Mouse (Mus musculus) heart, postnatal 0 days (tissue): ENCODE measurements around the gene 1700020N01Rik. TPM values are rescaled to one million over a fixed set of nuclear protein-coding genes. Genes with fewer than 3 reads are reported as not detected.

ENCODE experiments used
- ATAC-seq: fragments of 200-750 bp; cut with Nextera tagmentation; 2 replicates; pipeline ENCODE4 v1.8.0; 2017; ENCODE audit warnings: low read depth, moderate number of reproducible peaks, moderate library complexity; ENCODE audit not compliant: insufficient read depth
- DNase-seq: peaks from one replicate; pipeline ENCODE4 v3.0.0-alpha.2; 2016; ENCODE audit warnings: low spot score
- H3K27ac ChIP-seq: fragments of 300-500 bp; sonication (generic); 2 replicates; pipeline ENCODE4 v1.5.1; 2014; ENCODE audit warnings: low read depth, mild to moderate bottlenecking
- H3K27me3 ChIP-seq: fragments of 300-500 bp; sonication (generic); 2 replicates; pipeline ENCODE4 v1.6.1; 2014; ENCODE audit warnings: low read length, mixed read lengths; ENCODE audit not compliant: control insufficient read depth, insufficient read depth
- H3K36me3 ChIP-seq: fragments of 300-500 bp; sonication (generic); replicated peaks from 2 replicates; pipeline ENCODE4 v1.6.1; 2014; ENCODE audit warnings: low read length, mixed read lengths; ENCODE audit not compliant: control insufficient read depth, insufficient read depth
- H3K4me1 ChIP-seq: fragments of 300-500 bp; sonication (generic); 2 replicates; pipeline ENCODE4 v1.6.1; 2014; ENCODE audit warnings: antibody characterized with exemption; ENCODE audit not compliant: control insufficient read depth, insufficient read depth
- H3K4me2 ChIP-seq: fragments of 300-500 bp; sonication (generic); 2 replicates; pipeline ENCODE4 v1.6.1; 2014; ENCODE audit warnings: low read depth, mild to moderate bottlenecking, low read length, moderate library complexity
- H3K4me3 ChIP-seq: fragments of 300-500 bp; sonication (generic); 2 replicates; pipeline ENCODE4 v1.5.1; 2014; ENCODE audit warnings: low read depth, low read length
- H3K9ac ChIP-seq: fragments of 300-500 bp; sonication (generic); replicated peaks from 2 replicates; pipeline ENCODE4 v1.6.1; 2014; ENCODE audit warnings: low read depth, low read length, mixed read lengths
- H3K9me3 ChIP-seq: fragments of 300-500 bp; sonication (generic); replicated peaks from 2 replicates; pipeline ENCODE4 v1.6.1; 2016; ENCODE audit warnings: low read length; ENCODE audit not compliant: control insufficient read depth
- CTCF ChIP-seq: IDR thresholded peaks from 2 replicates; pipeline ENCODE4 v1.5.1; 2016; ENCODE audit warnings: antibody characterized with exemption, control low read depth, low read depth
- EP300 ChIP-seq: IDR thresholded peaks from 2 replicates; pipeline ENCODE4 v1.6.1; 2016; ENCODE audit warnings: antibody characterized with exemption, low read depth
- WGBS: fragments of 180-500 bp; shearing (Covaris S2); extraction: QIAGEN DNeasy Blood & Tissue Kit; methylation state at CpG from one replicate; pipeline ENCODE4 v1.1.7; 2014; 5-methylcytosine and 5-hydroxymethylcytosine counted together
- polyA plus RNA-seq: library from polyadenylated mRNA; unstranded; fragments of >200 nt; fragmentation: Nextera tagmentation; extraction: Ambion mirVana; gene quantifications from 2 replicates; pipeline ENCODE4 v1.2.1, GENCODE M21; 2015
- total RNA-seq: library from RNA; depleted of rRNA; stranded (reverse); fragments of >200 nt; gene quantifications from 2 replicates; pipeline ENCODE4 v1.2.3, GENCODE M21; 2014; ENCODE audit warnings: low replicate concordance

1700020N01Rik gene
- total and polyA plus RNA-seq, 2 experiments from 2014 or later = not detected

DNA sequence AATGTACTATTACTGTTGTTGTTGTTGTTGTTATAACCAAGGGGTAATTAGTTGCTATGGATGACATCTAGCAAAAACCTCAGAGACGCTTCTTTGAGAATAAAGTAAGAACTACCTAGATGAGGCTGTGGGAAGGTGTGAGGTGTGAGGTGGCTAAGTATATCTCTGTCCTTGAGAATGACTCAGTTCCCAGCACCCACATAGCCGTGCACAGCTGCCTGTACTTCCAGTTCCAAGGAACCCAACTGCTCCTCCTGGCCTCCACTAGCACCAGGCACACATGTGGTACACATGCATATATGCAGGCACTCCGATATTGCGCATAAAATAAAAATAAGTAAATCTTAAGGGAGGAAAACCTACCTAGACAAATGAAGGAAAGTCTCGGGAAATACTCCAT lies 28.8 kb upstream of the 1700020N01Rik start:
- WGBS = 88% methylated on average over 5 of the region's 5 CpGs
- H3K4me1 ChIP-seq = no peaks in the 10 kb centered on the region
- H3K27ac ChIP-seq = no peak overlapping the region

DNA sequence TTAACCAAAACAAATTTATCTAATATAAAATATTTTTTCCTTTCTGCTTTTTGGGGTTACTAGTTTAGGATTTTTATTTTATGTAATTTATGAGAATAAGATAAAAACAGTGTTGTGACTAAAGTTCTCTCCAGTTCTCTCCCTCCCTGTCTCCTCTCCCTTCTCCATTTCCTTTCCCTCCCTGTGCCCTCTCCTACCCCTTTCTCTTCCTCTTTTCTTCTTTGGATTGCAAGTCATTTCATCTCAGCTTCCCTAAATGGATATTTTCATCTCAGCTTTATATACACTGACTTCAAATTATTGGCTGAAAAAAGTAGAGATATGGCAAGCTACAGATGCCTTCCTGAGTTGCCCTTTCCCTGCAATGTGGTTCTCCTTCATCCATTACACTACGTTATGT lies 26.9 kb upstream of the 1700020N01Rik start:
- no peak for DNase-seq
- Histone ChIP-seq H3K27me3 (no peaks in the 10 kb centered on the region), H3K9ac (no peak overlapping the region), H3K9me3 (no peaks in the 10 kb centered on the region), H3K27ac (no peak overlapping the region), H3K4me1 (no peaks in the 10 kb centered on the region), H3K36me3 (no peaks in the 10 kb centered on the region), H3K4me2 (no peak overlapping the region), H3K4me3 (no peak overlapping the region)
- TF ChIP-seq CTCF (no peak), EP300 (no peak)
- ATAC-seq = no peak
- WGBS = 92% methylated on average over 1 of the region's 1 CpGs

More for the DNA sequence above, 28.8 kb upstream of the 1700020N01Rik start:
- ATAC-seq (no peak), DNase-seq (no peak)
- Histone ChIP-seq H3K4me3 (no peak overlapping the region), H3K27me3 (no peaks in the 10 kb centered on the region), H3K9ac (no peak overlapping the region), H3K9me3 (no peaks in the 10 kb centered on the region), H3K4me2 (no peak overlapping the region), H3K36me3 (no peaks in the 10 kb centered on the region)
- no peak for TF ChIP-seq EP300
- TF ChIP-seq CTCF = no peak

DNA sequence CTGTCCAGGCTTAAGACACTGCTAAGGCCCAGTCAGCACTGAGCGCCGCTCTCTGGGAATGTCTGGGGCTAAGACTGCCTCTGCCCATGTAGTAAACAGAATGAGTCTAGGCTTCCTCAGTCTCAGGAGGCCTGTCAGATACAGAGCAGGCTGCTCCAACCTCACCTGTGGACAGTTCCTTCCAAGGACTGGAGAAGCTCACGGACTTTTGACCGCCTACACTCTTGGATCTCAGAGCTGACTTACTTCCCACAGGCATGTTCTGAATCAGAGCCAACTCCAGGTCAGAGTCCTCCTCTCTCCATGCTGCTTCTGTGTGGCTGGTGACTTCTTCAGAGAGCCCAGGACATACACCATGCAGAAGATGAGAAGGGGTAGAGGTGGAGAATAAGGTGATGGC lies 21.3 kb upstream of the 1700020N01Rik start:
- 80% methylated on average over 4 of the region's 4 CpGs for WGBS
- TF ChIP-seq CTCF (no peak), EP300 (no peak)
- no peak overlapping the region for H3K4me2 ChIP-seq
- no peaks in the 10 kb centered on the region for H3K9me3 ChIP-seq
- no peaks in the 10 kb centered on the region for H3K36me3 ChIP-seq
- no peak overlapping the region for H3K4me3 ChIP-seq
- H3K9ac ChIP-seq = no peak overlapping the region
- no peak for ATAC-seq
- H3K27ac ChIP-seq = no peak overlapping the region
- no peaks in the 10 kb centered on the region for H3K27me3 ChIP-seq
- H3K4me1 ChIP-seq = no peaks in the 10 kb centered on the region
- no peak for DNase-seq

DNA sequence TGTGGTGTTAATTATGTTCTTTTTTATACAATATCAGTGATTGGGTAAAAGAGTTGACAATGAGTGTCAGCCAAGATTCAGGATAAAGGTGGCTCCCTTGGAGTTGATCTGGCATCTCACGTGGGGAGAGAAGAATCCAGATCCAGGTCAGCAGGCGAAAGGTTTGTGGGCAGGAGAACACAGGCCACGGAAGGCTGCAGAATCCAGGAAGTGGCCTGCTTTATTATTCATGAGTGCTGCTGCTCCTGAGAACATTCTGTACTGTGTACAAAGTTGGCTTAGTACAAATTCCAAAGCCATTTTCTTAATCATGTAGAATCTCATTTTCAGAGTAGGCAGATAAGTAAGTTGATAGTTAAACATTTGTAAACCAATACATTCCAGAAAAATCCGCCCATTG lies 19.2 kb upstream of the 1700020N01Rik start:
- no peaks in the 10 kb centered on the region for H3K4me1 ChIP-seq
- DNase-seq (no peak), ATAC-seq (no peak)
- H3K36me3 ChIP-seq = no peaks in the 10 kb centered on the region
- no peak overlapping the region for H3K27ac ChIP-seq
- no peak overlapping the region for H3K9ac ChIP-seq
- H3K27me3 ChIP-seq = no peaks in the 10 kb centered on the region
- 78% methylated on average over 4 of the region's 4 CpGs for WGBS
- no peak overlapping the region for H3K4me2 ChIP-seq
- TF ChIP-seq CTCF = no peak
- TF ChIP-seq EP300 = 0 out of 2 replicates have a peak, but pooled peaks have one; percentile 53
- no peak overlapping the region for H3K4me3 ChIP-seq
- no peaks in the 10 kb centered on the region for H3K9me3 ChIP-seq

DNA sequence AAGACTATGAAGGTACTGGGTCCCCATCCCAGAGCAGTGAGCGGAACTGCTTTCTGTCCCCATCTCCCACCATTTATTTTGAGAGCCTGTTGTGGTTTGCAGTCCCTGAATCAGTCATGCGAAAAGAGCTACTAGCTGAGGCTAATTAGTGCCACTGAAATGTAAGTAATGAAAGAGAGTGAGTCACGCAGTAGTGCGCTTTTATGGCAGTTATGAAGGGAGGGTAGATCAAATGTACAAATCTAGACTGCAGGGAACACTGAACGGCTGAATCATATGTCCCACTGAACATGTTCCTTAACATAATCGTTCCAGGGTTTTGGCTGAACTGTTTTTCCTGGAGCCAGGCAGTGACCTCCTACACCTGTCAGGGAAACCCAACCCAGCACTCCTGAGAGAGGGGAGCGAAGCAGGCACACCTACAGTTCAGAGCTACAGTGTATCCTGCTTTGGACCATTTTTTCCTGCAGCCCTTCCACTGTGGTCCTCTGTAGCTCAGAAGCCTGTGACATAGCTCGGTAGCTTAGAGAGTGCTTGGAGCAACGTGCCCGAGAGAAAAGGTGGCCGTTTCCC lies 17.1 kb upstream of the 1700020N01Rik start:
- Histone ChIP-seq H3K9ac (no peak overlapping the region), H3K9me3 (no peaks in the 10 kb centered on the region), H3K27ac (no peak overlapping the region), H3K36me3 (no peaks in the 10 kb centered on the region), H3K4me1 (no peaks in the 10 kb centered on the region), H3K4me2 (no peak overlapping the region), H3K4me3 (no peak overlapping the region), H3K27me3 (no peaks in the 10 kb centered on the region)
- 92% methylated on average over 11 of the region's 11 CpGs for WGBS
- ATAC-seq (no peak), DNase-seq (no peak)
- no peak for TF ChIP-seq CTCF
- TF ChIP-seq EP300 = no peak

DNA sequence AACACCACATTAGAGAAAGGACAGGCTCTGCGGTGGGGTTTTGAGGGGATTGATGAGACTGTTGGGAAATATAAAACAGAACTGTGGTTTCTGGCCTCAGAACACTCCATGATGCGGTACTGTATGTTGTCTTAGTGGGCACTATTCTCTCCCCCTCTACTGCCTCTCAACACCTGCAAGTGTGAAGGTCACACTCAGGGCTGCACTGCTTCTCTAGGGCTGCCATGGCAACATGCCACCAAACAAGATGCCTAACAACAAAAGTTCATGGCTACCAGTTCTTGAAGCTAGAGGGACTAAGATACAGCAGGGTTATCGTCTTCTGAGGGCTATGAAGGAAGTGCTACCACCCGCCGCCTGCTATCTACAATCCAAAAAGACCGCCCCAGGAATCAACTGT lies 15.1 kb upstream of the 1700020N01Rik start:
- DNase-seq (peak; percentile 64), ATAC-seq (peak; percentile 94)
- H3K36me3 ChIP-seq = no peaks in the 10 kb centered on the region
- no peaks in the 10 kb centered on the region for H3K4me1 ChIP-seq
- no peaks in the 10 kb centered on the region for H3K9me3 ChIP-seq
- H3K4me2 ChIP-seq = no peak overlapping the region
- 23% methylated on average over 6 of the region's 6 CpGs for WGBS
- no peak overlapping the region for H3K27ac ChIP-seq
- H3K4me3 ChIP-seq = no peak overlapping the region
- no peak for TF ChIP-seq CTCF
- no peak for TF ChIP-seq EP300
- no peaks in the 10 kb centered on the region for H3K27me3 ChIP-seq
- no peak overlapping the region for H3K9ac ChIP-seq
